In the genomic region with DNA sequence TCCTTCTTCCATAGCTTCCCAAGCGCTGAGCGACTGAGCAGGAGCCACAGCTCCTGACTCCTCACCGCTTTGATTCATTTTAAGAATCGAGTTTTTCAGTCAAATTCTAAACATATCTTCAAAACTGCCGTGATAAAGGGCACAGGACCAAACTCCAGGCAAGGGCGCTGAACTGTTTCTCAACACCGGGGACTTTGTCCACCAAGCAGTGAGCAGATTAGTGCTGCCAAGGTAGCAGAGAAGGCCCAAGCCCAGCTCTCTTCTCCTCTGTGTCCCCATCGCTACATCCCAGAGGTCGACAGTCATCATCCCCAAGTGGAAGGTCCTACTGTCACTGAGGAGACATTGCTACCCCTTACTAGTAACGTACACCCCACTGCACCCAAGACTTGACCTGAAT, we compare ENCODE assay signal across 19 mouse cellular contexts. TPM values are rescaled to one million over a fixed set of nuclear protein-coding genes. Genes with fewer than 3 reads are reported as not detected.
A peak's percentile ranks its signal among the peaks of the same experiment; 100 is the strongest.
DNase-seq lines count a peak whose midpoint lies in the region; ATAC-seq and TF ChIP-seq lines count a peak whose summit lies in the region.
"Had no signal": no experiment of that assay in that cellular context is flagged by ENCODE, and none has a peak within 500 bp of the region (broad histone marks: within the 10 kb centered on the region; RNA-seq: fewer than 3 reads in every experiment).

No protein-coding gene starts in this region.

- H3K9me3 ChIP-seq in kidney, embryonic 15.5 days (replicated peaks): no peaks in the 10 kb centered on the region
- no peaks in the 10 kb centered on the region for H3K9me3 ChIP-seq in liver, embryonic 16.5 days (replicated peaks; ENCODE audit: control insufficient read depth, low read length)
- no peaks in the 10 kb centered on the region for H3K9me3 ChIP-seq in liver, embryonic 12.5 days (replicated peaks)
- H3K9me3 ChIP-seq in intestine, embryonic 16.5 days (ENCODE audit: control insufficient read depth, low read length): no peaks in the 10 kb centered on the region
- H3K9me3 ChIP-seq: embryonic facial prominence, embryonic 10.5 days; forebrain, embryonic 13.5 days; heart, embryonic 10.5 days had no signal

- DNase-seq in kidney, adult 2 months: peak; percentile 76
- DNase-seq in kidney, postnatal 14 days: peak; percentile 26
- DNase-seq in ovary, adult 18-20 months (ENCODE audit: low spot score): no peak
- no peak for DNase-seq in urinary bladder, adult 18-20 months (ENCODE audit: low spot score in 2 of 2)
- DNase-seq: adrenal gland, adult 2 months; adrenal gland, postnatal 25 days; cerebellum, adult 2 months; cerebellum, postnatal 10 days; forebrain, postnatal 0 days; gastrocnemius, postnatal 14 days; heart, postnatal 10 days; heart, postnatal 4 days had no signal

- no peak overlapping the region for H3K9ac ChIP-seq in kidney, embryonic 15.5 days
- H3K9ac ChIP-seq in liver, embryonic 16.5 days (ENCODE audit: low read depth, low read length): no peak overlapping the region
- H3K9ac ChIP-seq in liver, embryonic 12.5 days: no peak overlapping the region
- no peak overlapping the region for H3K9ac ChIP-seq in intestine, embryonic 16.5 days (ENCODE audit: low read depth, low read length)
- H3K9ac ChIP-seq: forebrain, embryonic 13.5 days; forebrain, postnatal 0 days had no signal

- no peak overlapping the region for H3K27ac ChIP-seq in kidney, adult 2 months (ENCODE audit: insufficient read depth, low read depth, low read length)
- no peak overlapping the region for H3K27ac ChIP-seq in kidney, embryonic 15.5 days
- no peak overlapping the region for H3K27ac ChIP-seq in liver, embryonic 16.5 days (ENCODE audit: low read length)
- no peak overlapping the region for H3K27ac ChIP-seq in liver, embryonic 12.5 days
- H3K27ac ChIP-seq in intestine, embryonic 16.5 days (ENCODE audit: low read length): no peak overlapping the region
- H3K27ac ChIP-seq: embryonic facial prominence, embryonic 10.5 days; forebrain, embryonic 13.5 days; heart, embryonic 10.5 days had no signal

- no peak for TF ChIP-seq CTCF in kidney, adult 2 months (conservative IDR thresholded peaks at IDR 0.05; ENCODE audit: insufficient read depth, insufficient read length, low read depth, low read length)

- no peak for ATAC-seq in kidney, embryonic 15.5 days (replicated peaks; ENCODE audit: low FRiP score)
- ATAC-seq in liver, embryonic 16.5 days (ENCODE audit: low read depth): 0 out of 2 replicates have a peak, but pooled peaks have one; percentile 41
- ATAC-seq in liver, embryonic 12.5 days: no peak
- peak; percentile 68; the same call in 1 of the 2 replicates for ATAC-seq in intestine, embryonic 16.5 days
- ATAC-seq: forebrain, embryonic 13.5 days; forebrain, postnatal 0 days had no signal

- H3K4me3 ChIP-seq in kidney, adult 2 months (ENCODE audit: insufficient read depth, low read depth, low read length): no peak overlapping the region
- no peak overlapping the region for H3K4me3 ChIP-seq in kidney, embryonic 15.5 days (replicated peaks)
- H3K4me3 ChIP-seq in liver, embryonic 16.5 days (ENCODE audit: low read depth, low read length): no peak overlapping the region
- no peak overlapping the region for H3K4me3 ChIP-seq in liver, embryonic 12.5 days
- no peak overlapping the region for H3K4me3 ChIP-seq in intestine, embryonic 16.5 days (ENCODE audit: low read length)
- H3K4me3 ChIP-seq: embryonic facial prominence, embryonic 10.5 days; forebrain, embryonic 13.5 days; heart, embryonic 10.5 days had no signal

- H3K4me2 ChIP-seq in kidney, embryonic 15.5 days: no peak overlapping the region
- no peak overlapping the region for H3K4me2 ChIP-seq in liver, embryonic 16.5 days (ENCODE audit: low read depth, low read length)
- no peak overlapping the region for H3K4me2 ChIP-seq in liver, embryonic 12.5 days
- no peak overlapping the region for H3K4me2 ChIP-seq in intestine, embryonic 16.5 days (ENCODE audit: low read depth, low read length)
- H3K4me2 ChIP-seq: forebrain, embryonic 13.5 days had no signal

- peaks cover 4% of the 10 kb centered on the region; the same call in 1 of the 2 replicates for H3K4me1 ChIP-seq in kidney, adult 2 months (ENCODE audit: control insufficient read depth, insufficient read depth, low read length)
- H3K4me1 ChIP-seq in kidney, embryonic 15.5 days: no peaks in the 10 kb centered on the region
- no peaks in the 10 kb centered on the region for H3K4me1 ChIP-seq in liver, embryonic 16.5 days (ENCODE audit: control insufficient read depth, low read depth, low read length)
- H3K4me1 ChIP-seq in liver, embryonic 12.5 days: no peaks in the 10 kb centered on the region
- no peaks in the 10 kb centered on the region; the same call in 1 of the 2 replicates for H3K4me1 ChIP-seq in intestine, embryonic 16.5 days (ENCODE audit: control insufficient read depth, insufficient read depth, low read length)
- H3K4me1 ChIP-seq: embryonic facial prominence, embryonic 10.5 days; forebrain, embryonic 13.5 days; heart, embryonic 10.5 days had no signal

- TF ChIP-seq POLR2A in kidney, adult 2 months (IDR thresholded peaks at IDR 0.05; ENCODE audit: low read depth, low read length): no peak

- no peaks in the 10 kb centered on the region for H3K27me3 ChIP-seq in kidney, adult 2 months (replicated peaks; ENCODE audit: control insufficient read depth, insufficient read depth, low read length)
- no peaks in the 10 kb centered on the region for H3K27me3 ChIP-seq in kidney, embryonic 15.5 days
- no peaks in the 10 kb centered on the region for H3K27me3 ChIP-seq in liver, embryonic 16.5 days (ENCODE audit: control insufficient read depth, insufficient read depth, low read depth, low read length)
- H3K27me3 ChIP-seq in liver, embryonic 12.5 days (replicated peaks): no peaks in the 10 kb centered on the region
- H3K27me3 ChIP-seq in intestine, embryonic 16.5 days (replicated peaks; ENCODE audit: control insufficient read depth, insufficient read depth, low read length): no peaks in the 10 kb centered on the region
- H3K27me3 ChIP-seq: forebrain, embryonic 13.5 days had no signal

- 66% methylated on average over 10 of the region's 10 CpGs for WGBS in kidney, adult 2 months
- 95% methylated on average over 10 of the region's 10 CpGs for WGBS in kidney, embryonic 15.5 days
- WGBS in liver, embryonic 16.5 days (ENCODE audit: insufficient replicate concordance): 72% methylated on average over 10 of the region's 10 CpGs
- 83% methylated on average over 10 of the region's 10 CpGs for WGBS in liver, embryonic 12.5 days (ENCODE audit: insufficient replicate concordance)
- 86% methylated on average over 10 of the region's 10 CpGs for WGBS in intestine, embryonic 16.5 days

- peaks cover 2% of the 10 kb centered on the region for H3K36me3 ChIP-seq in kidney, adult 2 months (ENCODE audit: control insufficient read depth, insufficient read depth, low read length)
- peaks cover 76% of the 10 kb centered on the region for H3K36me3 ChIP-seq in kidney, embryonic 15.5 days
- peaks cover 15% of the 10 kb centered on the region for H3K36me3 ChIP-seq in liver, embryonic 16.5 days (ENCODE audit: control insufficient read depth, insufficient read depth)
- H3K36me3 ChIP-seq in liver, embryonic 12.5 days: peaks cover 82% of the 10 kb centered on the region
- H3K36me3 ChIP-seq in intestine, embryonic 16.5 days (ENCODE audit: control insufficient read depth, insufficient read depth, low read length): peaks cover 19% of the 10 kb centered on the region

RNA-seq across cellular contexts. Expression of a gene that starts 8.5 kb away (rescaled TPM):
- 62.0 and 62.8 TPM in 2 replicates for polyA plus RNA-seq in kidney, adult 2 months (2012; rRNA removed)
- 40.6 and 46.4 TPM in 2 replicates for polyA plus RNA-seq in kidney, embryonic 15.5 days (2015; fragmentation: Nextera tagmentation; extraction: Ambion mirVana)
- 27.1 and 28.2 TPM in 2 replicates for polyA plus RNA-seq in liver, embryonic 16.5 days (2015; fragmentation: Nextera tagmentation; extraction: Ambion mirVana)
- polyA plus RNA-seq in liver, embryonic 12.5 days (2016; fragmentation: Nextera tagmentation; extraction: Ambion mirVana): 26.3 and 26.5 TPM in 2 replicates
- polyA plus RNA-seq in intestine, embryonic 16.5 days (2015; fragmentation: Nextera tagmentation; extraction: Ambion mirVana): 47.4 and 48.5 TPM in 2 replicates

RNA-seq across cellular contexts. Expression of a gene that starts 58.3 kb away (rescaled TPM):
- 12.6 and 15.5 TPM in 2 replicates for polyA plus RNA-seq in kidney, adult 2 months (2012; rRNA removed)
- polyA plus RNA-seq in kidney, embryonic 15.5 days (2015; fragmentation: Nextera tagmentation; extraction: Ambion mirVana): 3.9 and 5.9 TPM in 2 replicates
- 4.9 and 5.1 TPM in 2 replicates for polyA plus RNA-seq in liver, embryonic 16.5 days (2015; fragmentation: Nextera tagmentation; extraction: Ambion mirVana)
- 4.1 and 5.0 TPM in 2 replicates for polyA plus RNA-seq in liver, embryonic 12.5 days (2016; fragmentation: Nextera tagmentation; extraction: Ambion mirVana)
- 3.5 and 4.1 TPM in 2 replicates for polyA plus RNA-seq in intestine, embryonic 16.5 days (2015; fragmentation: Nextera tagmentation; extraction: Ambion mirVana)

Comparison
In these comparisons a context has a peak if more than half of its experiments do, and no peak if none do; other contexts are left out.
1. ATAC-seq: peak in liver, embryonic 16.5 days (single experiment) and intestine, embryonic 16.5 days (single experiment); none in kidney, embryonic 15.5 days (single experiment) and liver, embryonic 12.5 days (single experiment).
2. DNase-seq: peak in kidney, adult 2 months (single experiment) and kidney, postnatal 14 days (single experiment); none in ovary, adult 18-20 months (single experiment) and urinary bladder, adult 18-20 months (0 of 2).